Mouse (Mus musculus): ENCODE measurements around the gene Nasp. TPM values are rescaled to one million over a fixed set of nuclear protein-coding genes. Genes with fewer than 3 reads are reported as not detected.

The Nasp gene
- total and polyA plus RNA-seq, 3 experiments = 3.0 to 18.3 (median 16.9) TPM

GRCm38 (mm10) chr4:116596978-116597881, 30.5 kb downstream of the Nasp start:
- Histone ChIP-seq H3K27ac (peak overlapping the region; percentile 74), H3K27me3 (ENCODE audit: control insufficient read depth, insufficient read depth, low read length) (no peaks in the 10 kb centered on the region), H3K9ac (ENCODE audit: low read depth, low read length) (peak overlapping the region; percentile 86), H3K79me2 (replicated peaks; ENCODE audit: control insufficient read depth, insufficient read depth, low read length) (no peaks in the 10 kb centered on the region), H3K36me3 (ENCODE audit: control insufficient read depth, insufficient read depth, low read length) (peaks cover 1% of the 10 kb centered on the region; the same call in 1 of the 2 replicates), H3K4me1 (ENCODE audit: control insufficient read depth, insufficient read depth, low read length) (peaks cover 2% of the 10 kb centered on the region; the same call in 1 of the 2 replicates), H3K4me3 (peak overlapping the region; percentile 65)
- peak; percentile 31; the same call in 1 of the 2 replicates for TF ChIP-seq EP300 (IDR thresholded peaks at IDR 0.05; ENCODE audit: insufficient read depth, low read depth, low read length)
- peak; percentile 74 for TF ChIP-seq POLR2A (IDR thresholded peaks at IDR 0.05; ENCODE audit: insufficient read depth, low read depth, low read length)
- TF ChIP-seq CTCF (IDR thresholded peaks at IDR 0.05) = peak; percentile 34
- intact Hi-C loops (cut with DNase I) = loop anchor here (5.0 kb wide), 1 partner anchor 40 kb away; the partner anchor contains the start of genes Gpbp1l1 and Tmem69
- under 1% methylated on average over 50 of the region's 50 CpGs for WGBS
- DNase-seq = peak; percentile 89 to 92

DNA sequence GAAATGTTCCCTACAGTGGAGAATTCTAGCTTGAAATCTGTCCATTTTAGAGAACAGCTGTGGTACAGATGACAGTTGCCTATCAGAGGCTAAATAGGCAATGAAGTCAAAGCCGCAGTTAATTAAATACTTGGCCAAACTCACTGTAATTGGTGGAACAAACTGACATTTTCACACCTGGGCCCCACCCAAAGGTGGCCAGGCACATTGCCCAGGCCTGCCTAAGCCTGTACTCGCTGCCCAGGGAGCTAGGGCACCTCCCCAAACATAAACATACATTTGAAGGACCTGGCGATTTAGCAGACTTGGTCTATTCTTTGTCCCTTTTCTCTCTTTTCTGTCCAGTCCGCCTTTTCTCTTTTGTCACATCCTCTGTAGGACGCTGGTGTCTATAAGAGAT, 31.4 kb downstream of the Nasp start, which contains the start of gene Ccdc17:
Ccdc17 (plus strand) TSS at position 276 of the 400 bp plus-strand sequence.
- H3K9ac ChIP-seq (ENCODE audit: low read depth, low read length) = peak within 1 kb of the TSS; percentile 86
- peak within 1 kb of the TSS; percentile 74 for H3K27ac ChIP-seq
- WGBS = 17% methylated on average over 5 of the region's 5 CpGs
- intact Hi-C loops (cut with DNase I) = loop anchor here (5.0 kb wide), 1 partner anchor 39 kb away; the partner anchor contains the start of genes Gpbp1l1 and Tmem69
- H3K4me3 ChIP-seq = peak within 1 kb of the TSS; percentile 65
- peaks cover 1% of the 10 kb centered on the region; the same call in 1 of the 2 replicates for H3K36me3 ChIP-seq (ENCODE audit: control insufficient read depth, insufficient read depth, low read length)
- H3K4me1 ChIP-seq (ENCODE audit: control insufficient read depth, insufficient read depth, low read length) = peaks cover 2% of the 10 kb centered on the region; the same call in 1 of the 2 replicates
- TF ChIP-seq EP300 (IDR thresholded peaks at IDR 0.05; ENCODE audit: insufficient read depth, low read depth, low read length) (no peak), CTCF (IDR thresholded peaks at IDR 0.05) (no peak), POLR2A (IDR thresholded peaks at IDR 0.05; ENCODE audit: insufficient read depth, low read depth, low read length) (no peak)
- H3K27me3 ChIP-seq (ENCODE audit: control insufficient read depth, insufficient read depth, low read length) = no peaks in the 10 kb centered on the region
- DNase-seq = peak in 1 of 2 experiments; percentile 3
- no peaks in the 10 kb centered on the region for H3K79me2 ChIP-seq (replicated peaks; ENCODE audit: control insufficient read depth, insufficient read depth, low read length)

DNA sequence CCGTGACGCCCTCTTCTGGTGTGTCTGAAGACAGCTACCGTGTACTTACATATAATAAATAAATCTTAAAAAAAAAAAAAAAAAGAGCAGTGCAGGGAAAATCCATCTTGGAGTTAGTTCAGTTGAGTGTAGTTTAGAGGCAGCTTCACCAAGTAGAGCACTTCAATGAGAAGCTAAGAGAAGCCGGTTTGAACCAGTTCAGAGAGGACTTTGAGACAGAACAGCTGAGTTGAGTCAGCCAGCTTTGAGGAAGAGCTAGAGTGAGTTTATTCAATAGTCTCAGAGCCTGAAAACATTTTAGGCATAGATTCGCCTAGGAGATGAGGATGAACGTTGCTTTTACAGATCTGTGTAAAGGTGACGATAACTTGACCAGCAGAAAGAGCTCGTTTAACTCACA, 31.9 kb downstream of the Nasp start:
- H3K9ac ChIP-seq (ENCODE audit: low read depth, low read length) = no peak overlapping the region
- H3K27me3 ChIP-seq (ENCODE audit: control insufficient read depth, insufficient read depth, low read length) = no peaks in the 10 kb centered on the region
- H3K4me1 ChIP-seq (ENCODE audit: control insufficient read depth, insufficient read depth, low read length) = peaks cover 2% of the 10 kb centered on the region; the same call in 1 of the 2 replicates
- WGBS = 84% methylated on average over 8 of the region's 8 CpGs
- DNase-seq = no peak
- no peak overlapping the region for H3K4me3 ChIP-seq
- TF ChIP-seq CTCF (IDR thresholded peaks at IDR 0.05) = no peak
- TF ChIP-seq EP300 (IDR thresholded peaks at IDR 0.05; ENCODE audit: insufficient read depth, low read depth, low read length) = no peak
- no peak for TF ChIP-seq POLR2A (IDR thresholded peaks at IDR 0.05; ENCODE audit: insufficient read depth, low read depth, low read length)
- H3K36me3 ChIP-seq (ENCODE audit: control insufficient read depth, insufficient read depth, low read length) = peaks cover 1% of the 10 kb centered on the region; the same call in 1 of the 2 replicates
- intact Hi-C loops (cut with DNase I) = loop anchor here (5.0 kb wide), 1 partner anchor 38 kb away; the partner anchor contains the start of genes Gpbp1l1 and Tmem69
- H3K79me2 ChIP-seq (replicated peaks; ENCODE audit: control insufficient read depth, insufficient read depth, low read length) = no peaks in the 10 kb centered on the region
- no peak overlapping the region for H3K27ac ChIP-seq

GRCm38 (mm10) chr4:116558151-116558882, 69.4 kb downstream of the Nasp start:
- Histone ChIP-seq H3K4me1 (ENCODE audit: control insufficient read depth, insufficient read depth, low read length) (peaks cover 3% of the 10 kb centered on the region), H3K27ac (peak overlapping the region; percentile 95), H3K27me3 (ENCODE audit: control insufficient read depth, insufficient read depth, low read length) (no peaks in the 10 kb centered on the region), H3K4me3 (peak overlapping the region; percentile 96), H3K9ac (ENCODE audit: low read depth, low read length) (peak overlapping the region; percentile 73), H3K36me3 (ENCODE audit: control insufficient read depth, insufficient read depth, low read length) (peaks cover 17% of the 10 kb centered on the region), H3K79me2 (replicated peaks; ENCODE audit: control insufficient read depth, insufficient read depth, low read length) (peaks cover 9% of the 10 kb centered on the region)
- TF ChIP-seq POLR2A (IDR thresholded peaks at IDR 0.05; ENCODE audit: insufficient read depth, low read depth, low read length) (no peak), EP300 (IDR thresholded peaks at IDR 0.05; ENCODE audit: insufficient read depth, low read depth, low read length) (no peak), CTCF (IDR thresholded peaks at IDR 0.05) (no peak)
- WGBS = 1% methylated on average over 15 of the region's 15 CpGs
- no peak for DNase-seq
- intact Hi-C loops (cut with DNase I) = loop anchor here (5.0 to 10.0 kb wide), 5 partner anchors 39 to 434 kb away; partner anchors contain the start of genes Ccdc17, Ipp, Mast2 and Urod

GRCm38 (mm10) chr4:116557306-116558121, 70.2 kb downstream of the Nasp start, which contains the start of gene Gpbp1l1:
Gene Gpbp1l1, plus strand, starts transcription at chr4:116557658.
- Histone ChIP-seq H3K4me1 (ENCODE audit: control insufficient read depth, insufficient read depth, low read length) (peaks cover 1% of the 10 kb centered on the region; the same call in 1 of the 2 replicates), H3K4me3 (peak within 1 kb of the TSS; percentile 96), H3K27ac (peak within 1 kb of the TSS; percentile 95), H3K79me2 (replicated peaks; ENCODE audit: control insufficient read depth, insufficient read depth, low read length) (peaks cover 6% of the 10 kb centered on the region), H3K9ac (ENCODE audit: low read depth, low read length) (peak within 1 kb of the TSS; percentile 97), H3K36me3 (ENCODE audit: control insufficient read depth, insufficient read depth, low read length) (peaks cover 17% of the 10 kb centered on the region), H3K27me3 (ENCODE audit: control insufficient read depth, insufficient read depth, low read length) (no peaks in the 10 kb centered on the region)
- intact Hi-C loops (cut with DNase I) = loop anchor here (5.0 to 10.0 kb wide), 5 partner anchors 40 to 435 kb away; partner anchors contain the start of genes Ccdc17, Ipp, Mast2 and Urod
- peak; percentile 99 for DNase-seq
- under 1% methylated on average over 78 of the region's 78 CpGs for WGBS
- TF ChIP-seq POLR2A (IDR thresholded peaks at IDR 0.05; ENCODE audit: insufficient read depth, low read depth, low read length) (peak; percentile 90), CTCF (IDR thresholded peaks at IDR 0.05) (peak; percentile 55), EP300 (IDR thresholded peaks at IDR 0.05; ENCODE audit: insufficient read depth, low read depth, low read length) (no peak)

Data from heart, adult 2 months (tissue).